Comparison of ENCODE assay signal across 12 mouse cellular contexts in genomic region chr2:180411013-180411412, GRCm38 (mm10). TPM values are rescaled to one million over a fixed set of nuclear protein-coding genes. Genes with fewer than 3 reads are reported as not detected.
DNase-seq lines count a peak whose midpoint lies in the region; TF ChIP-seq lines count a peak whose summit lies in the region.
"Had no signal": no experiment of that assay in that cellular context is flagged by ENCODE, and none has a peak within 500 bp of the region (broad histone marks: within the 10 kb centered on the region; RNA-seq: fewer than 3 reads in every experiment).

No protein-coding gene starts in this region.

- H3K27me3 ChIP-seq in myocyte (ENCODE audit: control insufficient read depth, insufficient read depth, insufficient read length), result no peaks in the 10 kb centered on the region

- TF ChIP-seq POLR2A in myocyte (IDR thresholded peaks at IDR 0.05; ENCODE audit: insufficient read length, low read depth), result no peak

- no peak overlapping the region for H3ac ChIP-seq in myocyte (ENCODE audit: control insufficient read depth, insufficient read length)

- H3K79me2 ChIP-seq in myocyte (ENCODE audit: control insufficient read depth, insufficient read depth), result no peaks in the 10 kb centered on the region

- no peak overlapping the region for H3K4me2 ChIP-seq in myocyte (ENCODE audit: low read depth)

- no peaks in the 10 kb centered on the region for H3K36me3 ChIP-seq in myocyte (ENCODE audit: control insufficient read depth, insufficient read depth)

- no peak overlapping the region for H3K4me3 ChIP-seq in myocyte
- H3K4me3 ChIP-seq: erythroblast, embryonic 14.5 days; gastrocnemius, adult 2 months had no signal

- peak; percentile 66 to 68 for DNase-seq in kidney, postnatal 4 days
- no peak for DNase-seq in kidney, adult 9 months
- peak; percentile 21 for DNase-seq in R1 (ENCODE audit: low read depth, low spot score)
- peak; percentile 57 for DNase-seq in embryo, embryonic 10.5 days (ENCODE audit: low spot score)
- no peak for DNase-seq in urinary bladder, postnatal 10 days (ENCODE audit: low spot score)
- DNase-seq in spleen, postnatal 14 days (ENCODE audit: low spot score in 2 of 2), result no peak
- DNase-seq: cerebellum, postnatal 25 days; kidney, postnatal 25 days; lung, postnatal 4 days had no signal

TF ChIP-seq in myocyte, 11 proteins besides CTCF, POLR2A, EP300 and RAD21:
- TF ChIP-seq POLR2AphosphoS2 (IDR thresholded peaks at IDR 0.05; ENCODE audit: insufficient read length, low read depth) (peak; percentile 27), TCF3 (IDR thresholded peaks at IDR 0.05; ENCODE audit: insufficient read length, low read depth) (no peak), REST (IDR thresholded peaks at IDR 0.05; ENCODE audit: insufficient read depth, insufficient read length) (peak; percentile 70)

RNA-seq across cellular contexts. Expression of gene Slco4a1, which starts 45.0 kb away (rescaled TPM):
- polyA plus RNA-seq in myocyte (2012; fragmentation: generic; extraction: Trizol), result 0.18 TPM

Comparison
In these comparisons a context has a peak if more than half of its experiments do, and no peak if none do; other contexts are left out.
1. DNase-seq: peak in kidney, postnatal 4 days (2 of 2), R1 (single experiment) and embryo, embryonic 10.5 days (single experiment); none in kidney, adult 9 months (single experiment), urinary bladder, postnatal 10 days (single experiment) and spleen, postnatal 14 days (0 of 2).